Mouse (Mus musculus) retina, embryonic 14.5 days (tissue): ENCODE measurements around the gene Cacna2d1.

Experiments
- DNase-seq: peaks from one replicate; pipeline ENCODE4 v3.0.0-alpha.2; 2015; ENCODE audit warnings: low spot score

The Cacna2d1 gene

DNA sequence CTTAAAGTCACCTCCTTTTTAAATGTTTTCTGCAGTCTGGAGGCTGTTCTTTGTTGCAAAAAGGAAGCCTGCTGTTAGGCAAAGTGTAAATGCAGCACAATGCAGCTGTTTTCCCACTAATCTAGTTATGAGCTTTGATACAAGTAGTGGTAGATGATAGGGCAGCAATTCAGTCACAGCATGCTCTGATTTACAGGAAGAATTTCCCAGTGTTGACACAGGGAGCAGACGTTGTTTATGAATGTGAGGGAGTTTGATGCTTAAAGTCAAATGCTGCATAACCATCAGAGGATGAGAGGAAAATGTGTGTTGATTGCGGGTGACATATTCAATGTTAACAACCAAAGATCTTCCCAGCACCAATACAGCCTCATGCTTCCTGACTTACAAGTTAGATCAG, 342.6 kb downstream of the Cacna2d1 start:
- DNase-seq, result no peak

DNA sequence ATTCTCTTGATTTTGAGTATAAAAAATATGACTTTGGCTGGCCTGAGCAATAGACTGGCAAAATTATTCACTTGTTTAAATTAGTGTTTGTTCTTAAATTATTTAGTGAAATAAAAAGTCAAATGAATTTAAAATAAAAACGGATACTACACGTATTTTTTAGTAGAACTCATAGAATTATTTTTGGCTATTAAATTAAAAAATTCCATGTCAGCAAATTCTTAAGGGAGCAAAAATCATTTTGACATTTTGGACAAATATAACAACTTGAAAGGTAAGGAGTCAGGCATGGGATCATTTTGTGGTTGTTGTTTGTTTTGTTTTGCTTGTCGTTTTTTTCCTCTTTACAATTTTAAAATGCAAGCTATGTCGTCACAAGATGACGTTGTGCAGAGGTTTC, 346.7 kb downstream of the Cacna2d1 start:
- no peak for DNase-seq

DNA sequence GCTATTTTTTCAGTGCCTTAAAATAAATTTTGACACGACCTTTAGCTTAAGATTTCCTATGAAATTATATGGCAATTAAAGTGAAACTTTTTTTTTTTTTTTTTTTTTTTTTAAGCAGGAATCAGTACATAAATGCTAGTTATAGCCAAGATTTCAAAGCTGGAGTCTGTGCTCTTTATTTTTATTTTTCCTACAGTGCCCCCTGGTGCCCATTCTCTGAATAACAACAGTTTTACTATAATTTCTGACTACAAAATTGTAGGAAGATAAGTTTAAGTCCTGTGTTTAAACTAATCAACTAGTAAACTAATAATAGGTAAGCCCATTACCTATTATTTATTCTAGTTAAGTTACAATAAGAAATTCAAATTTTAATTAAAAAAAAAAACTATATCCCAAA, 358.7 kb downstream of the Cacna2d1 start:
- peak; percentile 76 for DNase-seq

DNA sequence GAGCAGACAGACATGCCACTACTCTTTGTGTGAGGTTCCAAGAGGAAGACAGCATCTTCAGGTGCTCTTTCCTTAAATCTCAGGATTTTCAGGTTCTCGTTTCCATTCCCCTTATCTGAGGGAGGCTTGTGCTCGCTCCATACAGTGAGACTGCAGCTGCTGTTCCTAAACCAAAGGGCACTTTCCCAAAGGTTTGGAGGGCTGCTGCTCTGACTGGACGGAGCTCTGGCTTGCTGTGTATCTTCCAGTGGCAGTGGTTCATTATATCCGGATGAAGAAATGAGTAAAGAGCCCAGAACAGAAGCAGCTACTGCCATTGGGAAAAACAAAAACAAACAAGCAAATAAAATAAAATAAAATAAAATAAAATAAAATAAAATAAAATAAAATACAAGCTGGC, 359.3 kb downstream of the Cacna2d1 start:
- DNase-seq, result no peak

DNA sequence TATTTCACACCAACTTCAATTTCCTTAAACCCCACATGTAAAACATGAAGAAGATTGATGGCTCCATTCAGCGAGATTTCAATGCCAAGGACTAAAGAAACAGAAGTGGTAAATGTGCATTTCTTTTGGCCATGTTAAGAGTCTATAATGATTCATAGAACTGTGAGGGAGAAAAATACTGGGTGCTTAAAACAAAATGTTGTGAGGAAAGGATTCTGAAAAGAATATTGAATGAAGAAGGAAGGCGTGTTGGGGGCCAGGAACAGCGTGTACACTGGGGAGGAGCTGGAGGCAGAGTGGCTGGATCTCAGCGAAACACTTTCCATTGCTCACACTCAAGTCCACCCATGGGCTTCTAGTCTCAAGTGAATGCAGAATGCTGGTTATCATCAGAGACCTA, 360.2 kb downstream of the Cacna2d1 start:
- no peak for DNase-seq

DNA sequence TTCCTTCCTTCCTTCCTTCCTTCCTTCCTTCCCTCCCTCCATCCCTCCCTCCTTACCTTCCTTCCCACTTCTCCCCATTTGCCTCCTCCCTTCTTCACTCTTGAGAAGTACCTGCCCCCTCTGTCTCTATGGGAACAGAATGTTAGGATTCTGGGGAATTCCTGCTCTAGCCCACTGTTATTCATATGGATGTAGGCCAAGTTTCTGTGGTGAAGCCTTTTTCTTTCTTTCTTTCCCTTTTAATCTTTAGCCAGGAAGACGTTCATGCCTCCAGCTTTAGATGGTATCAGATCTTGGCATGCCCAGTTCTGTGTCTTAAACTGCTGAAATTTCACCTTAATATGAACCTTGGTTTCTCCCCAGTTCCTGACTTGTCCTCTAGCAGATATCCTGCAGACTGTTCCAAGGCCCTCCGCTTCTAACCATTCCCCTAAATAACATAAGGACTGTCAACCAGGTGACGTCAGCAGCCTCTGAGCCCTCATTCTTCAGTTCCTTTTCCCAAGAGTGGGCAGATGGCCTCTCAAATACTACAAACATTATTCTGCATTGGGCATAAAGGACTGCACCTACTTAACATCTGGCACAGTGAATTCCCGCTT, 362.8 kb downstream of the Cacna2d1 start:
- DNase-seq, result no peak

DNA sequence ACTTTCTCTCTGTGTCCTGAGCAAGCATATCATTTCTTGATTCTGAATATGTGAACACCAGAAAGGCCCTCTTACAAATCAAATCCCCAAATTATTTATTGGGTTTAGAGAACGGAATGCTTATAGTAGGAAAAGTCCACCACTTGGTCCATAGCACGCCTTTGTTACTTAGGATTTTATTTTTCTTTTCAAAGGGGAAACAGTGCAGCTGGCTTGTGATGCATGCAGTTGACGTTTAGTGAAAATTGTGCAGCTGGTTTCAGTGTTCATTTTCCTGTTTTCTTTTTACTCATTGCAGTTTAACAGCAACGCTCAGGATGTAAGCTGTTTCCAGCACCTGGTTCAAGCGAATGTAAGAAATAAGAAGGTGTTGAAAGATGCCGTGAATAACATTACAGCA, 365.1 kb downstream of the Cacna2d1 start:
- DNase-seq, result no peak

DNA sequence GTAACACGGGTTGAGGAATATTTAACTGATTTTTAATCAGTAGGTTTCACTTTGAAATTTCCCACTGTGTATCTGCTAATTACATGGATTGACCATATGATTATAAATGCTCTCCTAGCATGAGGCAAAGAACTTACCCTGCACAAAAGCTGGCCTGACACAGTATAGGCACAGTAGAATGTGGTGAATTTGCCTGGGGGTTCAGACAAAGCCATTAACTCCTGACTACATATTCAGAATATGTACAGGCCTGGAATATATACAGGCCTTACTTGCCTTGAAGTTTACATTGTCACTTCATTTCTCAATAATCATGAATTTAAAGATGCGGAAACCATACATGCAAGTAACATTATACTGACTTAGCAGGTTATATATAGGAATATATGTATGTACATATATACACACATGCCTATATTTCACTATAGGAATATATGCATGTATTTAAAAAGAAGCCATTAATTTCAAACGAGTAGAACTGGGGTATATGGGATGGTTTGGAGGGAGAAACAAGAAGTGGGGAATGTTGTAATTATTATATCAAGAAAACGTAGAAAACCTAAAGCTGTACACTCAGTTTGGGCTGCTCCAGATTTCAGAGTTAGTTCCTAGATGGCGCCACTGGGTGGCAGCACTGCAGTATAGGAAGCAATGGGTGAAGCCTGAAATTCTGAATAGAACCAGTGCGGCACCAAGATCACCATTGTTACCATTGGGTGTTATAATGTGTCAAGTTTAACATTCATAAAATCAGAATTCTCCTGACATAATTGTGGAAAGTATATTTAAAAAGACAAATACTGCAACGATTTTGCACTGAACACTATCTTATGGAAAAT, 374.9 kb downstream of the Cacna2d1 start:
- DNase-seq, result peak; percentile 81

DNA sequence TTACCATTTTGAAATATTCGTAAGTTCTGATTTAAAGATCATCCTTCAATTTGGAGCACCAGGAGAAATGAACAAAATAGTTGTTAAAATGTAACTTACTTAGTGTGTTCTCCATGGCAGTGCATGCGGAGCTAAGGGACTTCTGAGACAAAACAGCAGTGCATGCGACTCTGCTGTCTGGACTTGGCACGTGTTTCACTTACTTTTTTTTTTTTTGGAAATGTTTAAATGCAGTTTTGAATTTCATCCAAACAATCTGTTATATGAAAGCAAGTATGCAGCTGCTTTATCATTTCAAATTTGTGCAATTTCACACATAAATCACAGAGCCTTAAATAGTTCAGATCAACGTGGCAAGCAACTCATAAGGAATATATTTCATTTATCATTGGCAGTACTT, 379.8 kb downstream of the Cacna2d1 start:
- DNase-seq, result no peak

DNA sequence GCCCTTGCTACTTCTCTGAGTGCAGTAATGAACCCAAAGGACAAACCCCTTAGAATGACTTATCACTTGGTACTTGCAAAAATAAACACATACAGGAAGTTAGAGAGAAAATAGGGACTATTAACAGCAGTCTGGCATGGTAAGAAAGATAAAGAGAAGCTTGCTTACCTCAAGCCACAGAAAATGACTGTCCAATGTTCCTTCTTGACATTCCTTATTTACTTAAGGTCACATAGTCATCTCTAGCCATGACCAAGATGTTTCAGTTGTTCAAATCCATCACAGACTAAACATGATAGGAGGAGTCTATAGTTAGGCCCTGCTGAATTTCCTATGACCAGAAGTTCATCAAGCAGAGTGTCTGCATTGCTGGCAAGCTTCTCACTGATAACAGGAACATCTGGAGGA, 381.5 kb downstream of the Cacna2d1 start:
- no peak for DNase-seq

DNA sequence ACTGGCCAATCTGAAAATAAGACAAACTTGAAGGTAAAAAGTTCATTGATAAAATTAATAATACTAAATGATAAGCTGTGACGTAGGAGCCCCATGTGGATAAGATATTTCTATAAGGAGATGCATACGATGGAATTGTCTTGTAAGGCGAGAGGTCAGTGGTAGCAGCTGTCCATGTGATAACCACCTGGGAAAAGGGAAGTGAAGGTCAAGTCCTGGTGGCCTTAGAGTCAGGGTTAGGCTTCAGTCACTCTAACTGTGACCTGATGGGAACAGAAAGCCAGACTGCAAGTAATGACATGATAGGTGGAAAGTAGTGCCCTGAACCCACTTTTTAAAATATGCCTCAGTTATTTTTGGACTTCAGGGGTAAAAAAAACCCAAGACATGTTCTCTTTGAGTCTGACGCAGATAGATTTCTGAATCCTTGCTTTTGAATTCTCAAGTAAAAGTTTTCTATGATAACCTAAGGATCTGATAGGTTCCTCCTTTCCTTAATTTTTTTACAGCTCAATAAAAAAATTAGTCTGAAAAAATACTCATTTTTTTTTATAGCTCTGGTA, 383.3 kb downstream of the Cacna2d1 start:
- no peak for DNase-seq

DNA sequence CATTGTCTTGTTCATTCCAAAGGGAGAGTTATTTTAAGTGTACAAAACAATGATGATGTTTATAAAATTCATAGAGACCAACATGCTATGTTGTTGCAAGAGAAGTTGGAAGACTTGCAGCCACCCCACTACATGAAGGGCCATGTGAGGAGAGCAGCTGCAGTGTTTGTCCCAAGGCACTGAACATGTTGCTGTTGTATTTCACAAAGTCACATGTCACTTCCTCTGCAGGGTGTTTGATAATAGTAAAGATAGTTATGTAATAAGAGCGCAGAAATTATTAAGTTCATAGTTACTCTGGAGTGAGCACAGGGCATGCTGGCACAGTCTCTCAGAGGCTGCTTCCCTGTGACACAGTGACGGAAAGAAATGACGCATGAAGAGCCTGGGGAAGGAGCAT, 392.1 kb downstream of the Cacna2d1 start:
- DNase-seq, result no peak

DNA sequence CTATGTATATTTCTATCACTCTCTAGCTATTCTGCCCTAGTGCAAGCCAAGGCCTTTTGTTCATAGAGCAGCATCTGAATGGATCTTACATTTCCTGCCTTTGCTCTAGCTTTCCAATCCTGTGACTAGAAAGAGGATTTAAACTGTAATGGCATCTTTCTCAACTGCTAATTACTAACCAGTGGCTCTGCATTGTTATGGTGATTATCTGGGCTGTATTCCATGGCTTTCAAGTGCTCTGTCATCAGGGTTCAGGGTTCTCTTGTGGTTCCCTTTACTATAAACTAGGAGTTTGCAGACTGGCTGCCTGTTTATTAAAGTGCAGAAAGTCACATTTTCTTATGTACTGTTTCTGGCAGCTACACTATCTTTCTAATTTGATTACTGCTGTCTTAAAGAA, 410.9 kb downstream of the Cacna2d1 start:
- DNase-seq, result no peak

DNA sequence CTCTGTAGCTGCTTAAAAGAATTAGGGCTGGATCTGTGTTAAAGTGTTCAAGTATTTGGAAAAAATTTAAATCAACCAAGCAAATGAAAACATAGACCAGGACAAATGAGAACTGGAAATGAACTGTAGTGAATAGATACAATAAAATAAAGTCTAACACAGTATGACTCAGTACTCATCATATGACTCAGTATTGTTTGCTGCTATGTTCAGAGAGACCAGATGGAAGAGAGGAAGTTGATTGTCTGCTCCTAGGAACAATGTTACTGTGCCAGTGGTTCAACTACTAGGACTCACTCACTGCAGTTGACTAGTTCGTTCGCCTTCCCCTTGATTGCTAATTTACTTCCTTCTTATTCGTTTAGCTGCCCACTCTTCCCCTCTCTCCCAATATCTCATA, 421.3 kb downstream of the Cacna2d1 start:
- no peak for DNase-seq

DNA sequence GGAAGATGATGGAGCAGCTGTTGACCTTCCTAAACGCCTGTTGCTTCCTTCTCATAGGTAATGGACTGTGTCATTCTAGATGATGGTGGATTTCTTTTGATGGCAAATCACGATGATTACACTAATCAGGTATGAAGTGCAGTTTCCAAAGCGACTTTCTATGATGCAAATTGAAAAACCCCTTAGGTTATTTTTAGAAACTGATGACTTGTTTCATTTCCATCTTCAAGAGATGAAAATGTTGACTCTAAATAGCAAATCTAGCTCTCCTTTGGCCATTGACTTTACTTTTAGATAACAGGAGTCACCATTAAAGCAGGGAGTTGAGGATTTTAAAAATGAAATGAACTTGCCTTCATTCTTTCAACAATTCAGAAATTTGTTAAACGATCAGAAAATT, 423.2 kb downstream of the Cacna2d1 start:
- DNase-seq, result no peak

DNA sequence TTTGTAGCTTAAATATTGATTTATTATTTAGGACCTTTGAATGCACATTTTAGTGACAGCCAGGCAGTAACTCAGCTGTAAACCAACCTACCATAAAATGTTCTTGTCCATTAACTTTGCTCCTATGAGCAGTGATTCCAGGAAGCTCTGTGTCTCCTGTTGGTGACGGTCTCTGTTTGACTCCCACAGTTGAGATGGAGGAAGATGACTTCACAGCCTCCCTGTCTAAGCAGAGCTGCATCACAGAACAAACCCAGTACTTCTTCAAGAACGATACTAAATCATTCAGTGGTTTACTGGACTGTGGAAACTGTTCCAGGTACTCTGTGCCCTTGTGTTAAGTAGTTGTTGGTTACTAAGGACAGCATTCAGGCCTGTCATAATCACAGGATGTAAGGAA, 427.6 kb downstream of the Cacna2d1 start:
- no peak for DNase-seq

DNA sequence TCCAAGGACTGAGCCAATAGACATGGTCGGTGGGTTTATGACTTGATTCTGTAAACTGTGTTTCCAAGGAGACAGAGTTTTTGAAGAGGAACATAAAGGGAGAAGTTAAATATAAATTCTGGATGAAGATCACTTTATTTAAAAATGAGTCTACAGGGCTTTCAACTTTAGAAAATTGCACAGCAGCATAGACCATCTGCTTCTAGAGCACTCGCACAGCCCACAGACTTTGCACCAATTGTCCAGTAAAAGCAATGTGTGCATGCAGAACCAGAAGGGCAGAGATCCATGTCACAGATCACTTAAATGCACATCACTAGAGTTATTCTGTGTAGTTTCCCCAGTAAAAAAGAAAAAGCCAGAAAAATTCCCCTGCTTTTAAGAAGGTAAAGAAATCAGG, 428.7 kb downstream of the Cacna2d1 start:
- no peak for DNase-seq

DNA sequence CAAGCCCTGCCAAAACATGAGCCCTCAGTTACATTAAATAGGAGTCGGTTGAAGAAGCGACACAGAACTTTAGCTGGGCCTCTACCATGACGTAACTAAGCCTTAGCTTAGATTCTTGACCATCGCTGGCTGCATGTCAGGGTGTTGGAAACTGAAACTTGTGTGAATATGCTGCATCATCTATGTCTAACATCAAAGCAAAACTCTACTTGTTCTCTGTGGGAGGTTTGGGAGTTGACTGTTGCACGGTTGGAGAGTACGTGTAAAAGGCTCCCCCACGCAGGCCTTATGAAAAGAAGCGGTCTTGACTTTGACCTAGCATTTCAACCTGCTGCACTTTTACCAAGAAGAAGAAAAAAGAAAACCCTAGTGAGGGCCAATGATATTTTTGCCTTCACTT, 436.2 kb downstream of the Cacna2d1 start:
- DNase-seq, result no peak

DNA sequence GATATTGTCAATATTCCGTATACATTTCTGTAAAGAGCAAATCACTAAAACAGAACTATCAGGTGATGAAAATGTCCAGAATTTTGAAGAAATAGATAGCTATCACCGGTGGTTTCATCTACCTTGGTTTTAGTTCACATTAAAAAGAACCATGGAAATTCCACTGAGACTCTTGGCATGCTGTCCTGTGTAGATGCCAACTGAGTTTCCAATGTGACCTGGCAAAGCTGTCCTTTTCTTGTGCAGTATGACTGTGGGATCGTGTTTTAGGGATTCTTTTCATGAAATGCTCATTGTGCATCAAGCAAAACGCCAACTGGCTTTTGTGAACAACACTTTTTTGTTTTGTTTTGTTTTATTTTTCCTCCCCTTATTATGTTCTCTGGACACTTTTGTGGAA, 439.5 kb downstream of the Cacna2d1 start:
- DNase-seq, result no peak

DNA sequence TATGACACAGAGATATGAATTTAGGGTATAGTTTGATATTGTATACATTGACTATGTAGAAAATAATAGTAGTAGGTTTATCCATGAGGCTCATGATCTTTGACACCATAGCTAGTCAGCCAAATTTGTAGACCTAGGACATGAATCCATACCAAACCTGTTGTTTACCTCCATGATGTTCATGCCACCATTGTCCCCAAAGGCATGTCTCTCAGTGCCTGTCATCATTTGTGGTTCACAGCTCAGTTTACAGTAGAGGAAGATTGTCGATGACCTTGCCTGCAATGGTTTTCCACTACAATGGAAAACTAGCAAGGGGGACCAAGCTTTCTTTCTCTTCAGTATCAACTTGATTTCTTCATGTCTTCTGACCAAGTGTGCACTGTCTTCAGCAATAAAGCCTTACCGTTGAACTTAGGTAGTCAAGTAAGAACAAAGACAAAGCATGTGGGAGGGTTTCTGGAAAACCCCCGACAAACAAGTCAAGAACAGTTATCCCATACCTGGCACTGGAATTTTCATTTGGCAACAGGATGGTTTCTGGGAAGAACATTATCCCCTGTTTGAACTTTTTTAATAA, 441.9 kb downstream of the Cacna2d1 start:
- DNase-seq, result no peak

DNA sequence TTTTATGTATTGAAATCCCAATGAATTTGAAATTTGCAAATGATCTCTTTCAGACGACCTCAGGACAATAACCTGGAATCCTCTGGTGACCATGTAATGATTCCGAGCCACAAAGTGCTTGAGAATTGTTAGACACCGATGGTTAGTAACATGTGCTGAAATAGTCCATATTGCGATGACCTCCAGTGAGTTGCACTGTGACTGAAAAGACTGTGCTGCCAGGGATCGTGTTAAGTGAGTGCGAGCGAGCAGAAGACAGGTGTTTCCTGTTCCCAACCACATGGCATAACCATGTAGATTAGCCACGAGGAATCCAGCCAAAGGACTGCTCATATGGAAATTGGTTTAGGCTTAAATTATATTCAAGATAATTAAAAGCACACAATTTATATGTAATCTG, 475.5 kb downstream of the Cacna2d1 start:
- no peak for DNase-seq

DNA sequence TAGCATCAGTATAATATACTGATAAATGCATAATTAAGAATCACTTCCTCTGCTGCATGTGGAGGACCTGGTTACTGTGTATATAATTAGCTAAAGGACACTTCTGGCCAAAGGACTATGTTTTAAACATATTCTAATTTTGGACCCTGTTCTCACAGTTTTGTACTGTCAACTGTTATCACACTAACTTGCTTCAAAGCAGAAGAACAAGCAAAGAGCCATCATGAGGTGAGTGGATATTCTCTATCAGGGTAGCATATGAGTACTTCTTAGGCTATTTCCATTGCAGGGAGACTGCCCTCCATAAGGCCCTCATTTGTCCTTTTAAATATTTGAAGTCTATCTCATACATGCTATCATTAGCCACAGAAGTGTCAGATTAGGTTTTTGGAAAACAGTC, 480.2 kb downstream of the Cacna2d1 start:
- DNase-seq, result no peak

DNA sequence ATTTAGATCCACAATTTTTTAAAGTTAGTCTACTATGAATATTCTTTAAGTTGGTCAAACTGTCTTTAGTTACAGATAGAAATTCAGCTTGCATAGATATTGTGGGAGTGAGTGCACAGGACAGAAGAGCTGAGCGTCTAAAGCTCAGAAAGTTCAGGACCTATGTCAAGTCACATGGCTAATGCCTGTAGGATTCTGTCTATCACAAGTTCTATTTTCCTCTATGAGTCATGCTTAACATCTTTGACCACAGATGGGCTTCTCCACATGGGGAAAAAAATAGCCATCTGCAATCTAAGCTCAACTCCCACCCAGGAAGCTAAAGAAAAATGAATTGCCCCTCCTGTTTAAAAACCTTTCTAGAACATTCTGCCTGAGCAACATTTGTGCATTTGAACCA, 483.5 kb downstream of the Cacna2d1 start:
- no peak for DNase-seq
